Mouse (Mus musculus): ENCODE results near the gene Zfp287.

Gene Zfp287

DNA sequence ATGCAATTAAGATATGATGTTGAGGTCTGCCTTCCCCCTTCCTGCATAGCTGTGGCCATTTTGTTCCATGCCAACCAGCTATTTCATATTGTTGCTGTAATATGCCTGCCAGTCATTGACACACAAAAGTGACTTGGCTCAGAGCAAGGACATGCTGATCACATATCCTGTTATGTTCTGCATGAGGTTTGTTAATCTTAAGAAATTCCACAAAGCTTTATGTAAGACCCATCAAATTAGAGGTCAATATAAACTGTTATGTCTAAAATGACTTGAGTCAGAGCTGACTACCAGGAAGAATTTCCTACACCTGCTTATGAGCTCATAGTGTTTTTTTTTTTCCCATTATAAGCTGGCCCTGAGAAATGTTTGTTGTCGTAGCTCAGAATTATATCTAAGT lies 30.5 kb downstream of the Zfp287 start:
- DNase-seq (ENCODE audit: low spot score) = no peak

DNA sequence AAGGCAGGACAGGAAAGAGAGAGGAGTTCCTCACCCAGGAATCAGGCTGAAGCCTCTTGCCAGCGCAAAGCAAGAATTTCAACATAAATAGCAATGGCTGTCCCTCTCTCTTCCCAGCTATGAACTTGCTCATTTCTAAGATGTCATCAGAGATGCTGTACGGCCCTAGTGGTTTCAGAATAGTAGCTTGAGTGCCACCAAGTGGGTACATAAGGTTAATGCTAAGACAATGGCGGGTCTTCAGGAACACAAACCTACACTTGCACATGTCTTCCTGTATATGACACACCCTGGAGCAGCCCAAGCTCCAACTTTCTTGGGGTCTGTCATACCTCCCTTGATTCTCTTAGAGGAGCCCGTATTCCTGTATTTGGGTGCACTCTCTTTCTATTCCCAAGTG lies 32.0 kb downstream of the Zfp287 start:
- DNase-seq (ENCODE audit: low spot score) = no peak

GRCm38 (mm10) chr11:62695126-62695525 lies 36.6 kb downstream of the Zfp287 start:
- DNase-seq (ENCODE audit: low spot score) = no peak

GRCm38 (mm10) chr11:62693299-62694184 lies 38.2 kb downstream of the Zfp287 start:
- DNase-seq (ENCODE audit: low spot score) = peak; percentile 44

GRCm38 (mm10) chr11:62691592-62691991 lies 40.1 kb downstream of the Zfp287 start:
- DNase-seq (ENCODE audit: low spot score) = no peak

DNA sequence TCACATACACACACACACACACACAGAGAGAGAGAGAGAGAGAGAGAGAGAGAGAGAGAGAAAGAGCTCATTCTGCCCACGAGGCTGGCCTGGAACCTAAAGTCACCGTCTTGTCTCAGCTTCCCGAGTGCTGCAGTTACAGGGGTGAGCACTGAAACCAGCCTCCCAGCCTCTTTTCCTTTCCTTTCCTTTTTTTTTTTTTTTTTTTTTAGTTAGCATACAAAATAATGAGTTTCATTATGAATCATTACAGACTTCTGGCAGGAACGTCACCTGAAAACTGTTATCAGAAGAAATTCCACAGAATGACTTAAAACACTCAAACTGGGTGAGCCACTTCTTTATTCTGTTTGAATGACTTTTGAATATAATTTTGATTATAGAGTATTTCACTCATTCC lies 51.8 kb downstream of the Zfp287 start:
- DNase-seq (ENCODE audit: low spot score) = no peak

DNA sequence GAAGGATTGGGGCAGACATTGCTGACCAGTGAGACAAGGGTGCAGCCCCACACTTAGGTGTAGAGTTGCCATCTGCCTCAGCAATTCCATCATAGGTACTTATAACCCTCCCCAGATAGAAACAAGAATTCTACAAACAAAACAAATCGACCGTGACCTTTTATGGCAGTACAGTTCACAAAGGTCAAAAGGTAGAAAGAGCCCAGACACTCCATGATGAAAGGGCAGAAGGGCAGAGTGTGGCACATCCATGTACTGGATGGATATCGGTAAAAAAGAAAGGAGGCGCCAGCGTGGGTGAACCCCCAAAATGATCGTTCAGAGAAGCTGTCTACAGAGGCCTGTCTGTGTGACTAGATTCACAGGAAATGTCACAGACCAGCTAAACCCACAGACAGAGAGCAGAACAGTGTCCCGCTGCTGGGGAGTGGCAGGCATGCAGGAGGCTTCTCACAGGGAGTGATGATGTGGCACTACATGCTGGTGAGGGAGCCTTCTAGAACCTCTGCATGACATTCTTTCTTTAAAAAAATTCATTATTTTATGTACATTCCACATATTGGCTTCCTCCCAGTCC lies 52.8 kb downstream of the Zfp287 start:
- no peak for DNase-seq (ENCODE audit: low spot score)

- DNase-seq (ENCODE audit: low spot score) = no peak
These were observed 55.5 kb downstream of the Zfp287 start for GRCm38 (mm10) chr11:62676290-62676596.

- DNase-seq (ENCODE audit: low spot score) = peak; percentile 80
These were observed 56.0 kb downstream of the Zfp287 start for GRCm38 (mm10) chr11:62675480-62676289.

- DNase-seq (ENCODE audit: low spot score) = no peak
These were observed 61.7 kb downstream of the Zfp287 start for GRCm38 (mm10) chr11:62670006-62670405.

DNA sequence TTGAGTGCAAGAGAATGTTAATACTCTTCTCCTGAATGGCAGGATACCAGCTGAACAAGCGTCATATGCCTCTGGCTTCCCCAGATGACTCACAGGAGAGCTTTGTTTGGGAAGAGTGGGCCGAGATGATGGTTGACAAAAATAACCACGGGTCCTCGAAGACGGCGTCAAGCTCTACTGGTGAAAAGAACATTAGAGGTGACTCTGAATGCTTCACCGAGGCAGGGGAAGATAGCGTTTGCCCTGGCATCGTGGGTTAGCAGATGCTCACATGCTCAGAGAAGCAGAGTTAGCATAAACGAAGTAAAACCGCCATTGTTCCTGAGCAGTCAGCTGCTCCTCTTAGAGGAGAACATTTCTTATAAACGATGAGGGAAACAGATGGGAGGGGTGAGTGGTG lies 62.2 kb downstream of the Zfp287 start:
- peak; percentile 46 for DNase-seq (ENCODE audit: low spot score)

GRCm38 (mm10) chr11:62668986-62669385 lies 62.7 kb downstream of the Zfp287 start:
- no peak for DNase-seq (ENCODE audit: low spot score)

GRCm38 (mm10) chr11:62664250-62664649 lies 67.5 kb downstream of the Zfp287 start:
- no peak for DNase-seq (ENCODE audit: low spot score)

DNA sequence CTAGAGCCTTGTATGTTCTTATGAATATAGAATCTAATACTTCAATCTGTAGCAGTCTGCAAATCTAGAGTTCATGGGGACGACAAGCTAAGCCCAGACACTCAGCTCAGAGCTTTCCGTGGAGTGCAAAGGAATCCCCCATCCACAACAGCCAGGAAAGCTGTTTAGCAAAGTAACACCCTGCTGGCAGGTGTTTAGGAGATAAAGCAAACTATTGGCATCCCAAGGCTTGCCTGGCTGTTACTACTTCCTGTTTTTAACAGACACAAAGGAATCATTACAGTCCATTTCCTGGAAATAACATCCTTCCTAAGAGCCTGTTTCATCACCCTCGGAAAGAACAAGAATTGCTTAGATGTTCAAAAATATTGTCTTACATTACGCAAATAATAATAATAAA lies 70.8 kb downstream of the Zfp287 start:
- no peak for DNase-seq (ENCODE audit: low spot score)

DNA sequence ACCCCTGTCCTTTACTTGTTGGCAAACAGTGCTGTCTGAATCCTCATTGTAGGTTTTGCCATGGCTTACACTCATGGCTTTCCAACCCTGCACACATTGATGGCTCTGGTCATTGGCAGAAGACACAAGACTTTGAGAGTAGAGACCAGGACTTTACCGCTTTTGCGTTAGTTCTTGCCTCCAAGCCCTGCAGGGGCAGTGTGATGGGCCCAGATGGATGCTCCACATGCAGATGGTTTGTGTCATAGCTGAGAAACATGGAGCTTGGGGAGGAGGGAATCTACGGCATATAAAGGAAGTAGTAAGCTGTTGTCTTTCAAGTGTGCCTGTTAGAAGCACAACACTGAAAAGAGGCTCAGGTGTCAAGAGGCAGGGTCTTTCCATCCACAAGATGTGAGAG lies 79.6 kb downstream of the Zfp287 start:
- DNase-seq (ENCODE audit: low spot score) = no peak

GRCm38 (mm10) chr11:62651563-62651962 lies 80.1 kb downstream of the Zfp287 start:
- DNase-seq (ENCODE audit: low spot score) = no peak

Measured in layer of hippocampus, adult 11-12 months (tissue).